Mouse (Mus musculus): Measurements from ENCODE around the gene Agbl1. TPM values are rescaled to one million over a fixed set of nuclear protein-coding genes. Genes with fewer than 3 reads are reported as not detected.

Agbl1 gene
- polyA plus RNA-seq, 2 experiments from 2014 or later: not detected

DNA sequence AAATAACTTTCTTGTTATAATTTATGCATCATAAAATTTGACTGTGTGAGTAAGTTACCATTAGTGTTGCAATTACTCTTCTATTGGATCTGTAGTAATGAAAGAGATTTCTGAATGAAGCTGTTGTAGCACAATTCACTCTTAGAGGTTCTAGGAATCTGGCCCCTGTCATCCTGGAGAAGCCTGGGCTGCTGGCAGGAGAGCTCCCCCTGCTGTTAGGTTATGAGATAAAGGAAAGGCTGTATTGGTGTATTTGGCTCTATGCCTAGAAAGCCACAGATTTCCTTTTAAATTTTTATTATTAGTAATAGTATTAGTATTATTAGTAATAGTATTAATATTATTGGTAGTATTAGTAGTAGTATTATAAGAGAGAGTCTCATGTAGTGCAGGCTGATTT is 711.8 kb downstream of the Agbl1 start:
- ATAC-seq: no peak

DNA sequence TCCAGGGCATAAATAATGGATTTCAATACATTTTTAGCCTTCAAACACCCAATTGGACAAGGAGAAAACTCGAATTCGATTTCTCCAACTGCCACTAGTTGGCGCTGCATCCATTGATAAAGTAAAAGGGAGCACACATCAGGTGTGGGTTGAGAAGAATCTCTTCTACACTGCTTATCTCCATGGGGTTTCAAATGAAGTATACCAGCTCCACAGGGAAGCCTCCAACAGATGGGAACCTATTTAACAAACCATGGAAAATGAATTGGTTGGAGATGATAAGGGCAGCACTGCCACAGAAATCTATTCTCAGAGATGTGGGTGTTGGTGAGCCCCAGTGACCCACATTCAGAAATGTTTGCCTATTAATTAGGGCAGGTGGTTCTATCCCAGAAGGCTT is 741.6 kb downstream of the Agbl1 start:
- ATAC-seq: no peak

DNA sequence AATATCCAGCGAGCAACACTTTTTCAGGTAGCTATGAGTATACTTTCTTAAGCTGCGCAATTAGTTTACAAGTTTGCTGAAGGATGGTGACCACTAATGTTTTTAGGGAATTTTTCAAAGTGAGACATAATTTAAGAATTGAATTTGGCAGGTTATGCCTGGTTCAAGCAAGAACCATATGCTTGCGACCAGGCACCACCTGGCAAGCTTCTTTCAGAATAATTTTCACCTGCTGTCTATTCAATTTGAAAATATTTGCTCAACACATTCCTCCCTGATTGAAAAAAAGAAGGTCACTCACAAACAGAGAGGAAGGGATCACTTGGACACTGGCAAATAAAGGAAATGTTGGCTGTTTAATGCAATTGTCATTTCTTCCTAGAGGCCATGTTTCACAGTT is 779.9 kb downstream of the Agbl1 start:
- no peak for ATAC-seq

DNA sequence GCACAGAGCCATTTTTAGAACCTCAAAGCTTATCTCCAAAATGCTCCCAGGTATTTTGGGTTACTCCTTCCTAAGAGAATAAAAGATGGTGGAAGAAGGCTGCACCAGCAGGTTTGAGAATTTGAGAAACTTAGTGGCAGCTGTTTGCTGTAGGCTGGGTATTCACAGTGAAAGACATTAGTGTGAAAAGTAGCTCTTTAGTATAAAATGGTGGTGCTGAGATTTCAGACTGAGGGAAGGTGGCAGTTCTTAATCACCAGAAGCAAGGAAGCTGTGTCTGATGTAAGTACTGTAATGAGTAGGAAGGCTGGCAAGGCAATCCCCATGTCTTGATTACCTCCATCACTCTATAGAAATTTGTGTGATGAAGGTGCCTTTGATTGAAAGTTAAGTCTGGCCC is 799.3 kb downstream of the Agbl1 start:
- no peak for ATAC-seq

DNA sequence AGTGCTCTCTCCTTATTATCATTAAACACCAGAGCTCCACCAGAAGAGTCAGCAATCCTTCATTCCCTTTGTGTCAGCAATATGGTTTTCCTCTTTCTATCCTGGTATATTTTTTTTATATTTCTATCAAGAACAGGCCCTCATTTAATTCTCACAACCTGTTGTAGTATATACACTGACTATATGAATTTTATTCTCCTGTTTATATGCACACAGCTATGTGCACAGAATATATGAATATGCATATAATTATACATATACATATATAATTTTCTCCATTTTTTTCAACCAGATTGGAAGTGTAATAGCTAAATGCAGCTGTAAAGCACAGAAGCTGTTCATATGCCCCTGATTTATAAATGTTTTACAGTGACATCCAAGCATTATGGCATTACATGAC is 846.3 kb downstream of the Agbl1 start:
- no peak for ATAC-seq

DNA sequence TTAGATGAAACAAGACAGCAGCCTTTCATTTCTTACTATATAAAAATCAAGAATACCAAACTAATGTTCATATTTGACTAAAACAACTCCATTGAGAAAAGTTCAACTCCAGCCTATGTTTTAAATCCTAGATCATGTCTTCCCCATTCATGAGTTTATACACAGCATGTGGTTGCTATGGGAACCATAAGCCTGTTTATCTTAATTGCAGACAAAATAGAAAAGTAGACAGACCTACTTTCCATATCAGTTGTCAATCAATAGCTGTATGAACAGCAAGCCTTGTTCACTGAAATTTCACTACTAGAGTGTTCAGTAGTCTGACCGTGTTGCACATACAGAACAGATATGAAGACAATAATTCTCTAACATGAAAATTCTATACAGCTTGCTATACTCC is 857.6 kb downstream of the Agbl1 start:
- ATAC-seq: no peak

DNA sequence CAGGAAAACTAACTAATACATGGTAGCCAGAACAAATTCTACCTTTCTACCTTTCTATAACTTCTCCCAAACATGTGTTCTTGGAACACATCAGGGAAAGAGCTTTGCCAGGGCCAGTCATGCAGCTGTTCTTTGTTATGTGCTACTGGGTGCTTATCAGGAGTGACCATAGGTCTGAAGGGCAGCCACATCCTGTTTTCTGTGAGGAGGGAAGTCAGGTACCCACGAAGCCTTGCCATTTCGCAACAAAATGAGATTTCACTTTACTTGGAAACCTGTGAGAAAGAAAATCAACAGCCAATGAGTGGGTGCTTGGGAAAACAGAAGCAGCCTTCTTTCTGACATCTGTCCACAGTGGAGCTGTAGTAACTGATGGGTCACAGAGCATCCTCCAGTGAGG is 865.5 kb downstream of the Agbl1 start:
- no peak for ATAC-seq

DNA sequence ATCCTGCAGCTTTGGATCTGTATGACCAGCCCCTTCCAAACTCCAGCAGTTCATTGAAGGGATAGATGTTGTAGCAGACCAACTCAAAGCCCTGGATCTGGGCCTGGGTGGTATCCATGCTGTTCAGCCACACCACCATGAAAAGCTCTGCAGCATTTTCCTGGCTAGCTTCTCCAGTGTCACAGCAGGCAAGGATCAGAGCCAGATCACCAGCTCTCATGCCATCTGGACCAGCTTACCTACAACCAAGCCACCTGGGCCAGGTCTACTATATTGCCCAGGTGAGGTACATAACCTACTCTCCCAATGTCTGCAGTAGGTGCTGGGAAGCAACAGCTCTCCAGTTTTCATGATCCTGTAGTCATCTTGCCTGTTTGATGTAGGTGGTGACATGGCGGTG is 884.3 kb downstream of the Agbl1 start:
- no peak for ATAC-seq

DNA sequence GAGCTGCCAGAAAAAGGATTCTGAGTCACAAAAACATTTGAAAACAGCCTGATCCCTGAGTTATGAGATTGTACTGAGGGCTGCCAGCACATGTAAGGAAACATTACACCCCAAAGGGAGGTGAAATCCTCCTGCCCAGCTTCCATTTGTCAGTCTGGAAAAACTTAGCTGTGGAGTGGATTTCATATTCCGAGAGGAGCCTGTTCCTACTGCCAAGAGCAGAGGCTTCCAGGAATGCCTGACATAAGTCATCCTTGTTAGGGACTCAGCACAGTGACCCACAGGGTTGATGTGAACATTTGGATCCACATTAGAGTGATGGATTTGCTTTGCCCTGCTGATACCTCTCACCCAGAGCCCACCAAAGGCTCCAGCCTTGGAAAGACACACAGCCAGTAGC is 899.4 kb downstream of the Agbl1 start:
- no peak for ATAC-seq

DNA sequence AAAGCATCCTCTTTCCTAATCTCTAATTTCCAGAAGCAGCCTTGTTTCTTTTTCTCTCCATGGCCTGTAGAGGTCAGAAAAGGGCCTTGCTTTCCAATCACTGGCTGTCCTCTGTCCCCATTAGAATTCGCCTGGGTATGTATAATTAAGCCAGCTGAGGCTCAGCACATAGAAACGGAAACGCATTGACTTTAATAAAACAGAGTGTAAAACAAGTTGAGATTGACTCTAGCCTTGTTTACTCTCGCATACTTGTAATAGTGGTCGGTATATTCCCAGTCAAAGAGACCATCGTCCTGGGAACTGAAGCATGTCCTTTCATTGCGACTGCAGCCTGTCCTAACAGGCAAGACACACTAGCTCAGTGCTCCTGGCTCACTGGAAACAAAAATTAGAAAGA is 902.3 kb downstream of the Agbl1 start:
- peak; percentile 37 for ATAC-seq

DNA sequence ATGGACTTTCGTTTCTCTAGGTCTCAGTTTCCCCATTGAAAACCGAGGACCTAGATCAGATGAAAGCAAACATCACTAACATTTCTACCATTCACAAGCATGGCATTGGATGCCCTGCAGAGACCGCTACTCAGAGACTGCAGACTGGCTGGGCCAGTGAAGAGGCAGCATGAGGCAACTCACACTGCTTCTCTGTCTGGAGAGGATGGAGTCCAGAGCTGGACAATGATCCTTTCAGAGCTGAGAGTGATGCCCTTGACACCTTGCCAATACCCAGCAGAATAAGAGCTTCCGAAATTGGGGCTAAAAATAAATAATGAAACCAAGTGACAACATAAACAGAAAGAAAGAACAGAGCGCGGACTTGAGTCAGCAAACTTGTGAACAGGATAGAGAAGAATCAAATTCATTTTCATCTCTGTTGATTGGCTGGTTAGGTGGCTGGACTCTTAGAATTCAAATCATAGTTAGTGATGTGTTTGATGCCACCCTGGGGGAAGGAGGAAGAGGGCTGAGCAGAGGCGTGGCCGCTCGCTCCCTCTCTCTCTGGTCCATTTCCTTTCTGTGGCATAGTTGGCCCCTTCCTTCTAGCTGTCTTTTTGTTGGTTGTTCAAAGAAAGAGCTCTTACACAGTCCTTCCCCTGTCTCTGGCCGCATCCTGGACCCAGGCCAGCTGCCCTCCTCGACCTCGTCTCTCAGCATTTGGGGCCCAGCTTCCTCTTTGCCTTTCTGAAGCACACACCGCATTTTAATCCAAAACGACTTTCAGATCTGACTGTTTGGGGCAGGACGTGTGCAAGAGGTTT is 903.1 kb downstream of the Agbl1 start:
- peak; percentile 54 for ATAC-seq

DNA sequence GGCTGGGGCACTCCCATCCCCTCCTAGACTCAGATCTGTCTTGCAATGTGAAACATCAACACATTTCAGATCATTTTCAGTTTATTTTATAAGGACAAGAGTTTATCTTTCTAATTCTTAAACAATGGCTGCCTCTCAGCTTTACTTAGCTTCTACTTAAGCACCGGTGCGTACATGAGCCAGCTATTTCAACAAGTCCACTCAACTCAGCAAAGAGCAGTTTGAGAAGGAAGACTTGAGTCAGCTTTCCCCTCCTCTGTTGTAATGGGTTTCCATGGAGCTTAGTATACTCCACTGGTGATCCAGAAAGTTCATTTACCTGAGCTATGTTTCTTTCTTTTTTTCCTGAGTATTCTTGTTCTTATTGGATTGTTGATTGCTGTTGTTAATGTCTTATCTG is 905.2 kb downstream of the Agbl1 start:
- ATAC-seq: no peak

DNA sequence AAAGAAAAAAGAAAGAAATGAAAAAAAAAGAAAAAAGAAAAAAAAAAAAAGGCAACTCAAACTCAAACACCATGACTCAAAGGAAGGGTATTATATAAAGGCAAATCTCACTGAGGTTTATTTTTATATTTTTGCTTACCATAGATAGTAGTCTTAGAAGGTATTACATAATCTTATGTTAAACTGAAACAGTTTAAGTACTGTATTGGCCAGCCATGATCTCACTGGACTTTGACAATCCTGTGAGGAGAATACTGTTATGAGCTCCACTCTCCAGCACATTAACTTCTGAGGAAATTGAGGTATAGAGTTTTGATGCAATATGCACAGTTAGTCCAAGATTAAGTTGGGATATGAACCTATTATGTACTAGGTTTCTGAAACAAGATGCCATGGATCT is 909.0 kb downstream of the Agbl1 start:
- ATAC-seq: no peak

DNA sequence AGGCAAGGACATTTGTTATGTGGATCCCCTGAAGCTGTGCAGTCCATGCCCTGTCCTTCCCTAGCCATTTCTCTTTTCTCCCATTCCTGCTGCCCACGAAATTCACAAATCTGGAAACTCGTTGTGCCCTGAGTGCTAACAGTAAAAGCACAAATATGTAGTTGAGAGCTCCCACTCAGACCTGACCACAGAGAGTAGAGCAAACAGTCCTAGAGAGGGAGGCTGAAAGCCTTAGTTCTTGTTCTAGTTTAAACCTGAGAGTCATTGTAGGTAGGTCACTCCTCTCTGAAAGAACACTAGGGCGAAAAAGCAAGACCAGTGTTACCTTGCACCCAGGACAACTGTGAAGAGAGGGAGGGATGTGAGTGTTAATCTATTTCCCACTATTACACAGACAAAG is 917.8 kb downstream of the Agbl1 start:
- ATAC-seq: no peak

DNA sequence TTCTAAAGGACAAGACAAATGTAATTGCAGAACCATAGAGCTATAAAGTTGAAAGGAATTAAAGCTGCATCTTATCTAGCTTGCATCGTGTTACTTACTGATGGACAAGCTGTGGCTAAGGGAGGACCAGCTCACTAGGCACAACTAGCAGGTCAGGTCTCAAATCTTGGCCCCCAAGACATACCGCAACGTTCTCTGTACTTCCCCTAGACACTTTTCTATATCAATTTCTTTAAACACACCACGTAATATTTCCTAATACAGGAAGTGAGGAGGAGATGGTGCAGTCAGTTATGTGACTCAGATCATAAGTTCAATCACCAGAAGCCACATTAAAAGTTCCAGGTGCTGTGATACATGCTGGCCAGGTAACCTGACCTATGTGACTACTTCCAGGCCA is 919.1 kb downstream of the Agbl1 start:
- ATAC-seq: no peak

DNA sequence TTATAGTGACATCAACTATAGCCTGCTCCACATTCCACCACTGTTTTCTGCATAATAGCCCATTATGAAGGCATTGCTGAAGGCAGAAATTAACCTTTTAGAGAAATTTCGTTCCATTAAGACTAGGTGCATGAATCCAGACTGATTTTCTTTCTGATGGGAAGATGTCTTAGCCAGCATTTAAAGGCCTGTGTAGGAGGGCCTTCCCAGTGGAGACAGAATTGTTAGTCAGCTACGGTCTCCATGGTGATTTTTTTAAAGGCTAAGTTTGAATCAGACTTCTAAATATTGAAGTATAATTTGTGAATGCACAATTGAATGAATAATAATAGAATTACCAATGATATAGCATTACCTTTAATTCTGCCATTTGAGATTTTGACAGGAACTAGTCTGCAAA is 920.2 kb downstream of the Agbl1 start:
- no peak for ATAC-seq

DNA sequence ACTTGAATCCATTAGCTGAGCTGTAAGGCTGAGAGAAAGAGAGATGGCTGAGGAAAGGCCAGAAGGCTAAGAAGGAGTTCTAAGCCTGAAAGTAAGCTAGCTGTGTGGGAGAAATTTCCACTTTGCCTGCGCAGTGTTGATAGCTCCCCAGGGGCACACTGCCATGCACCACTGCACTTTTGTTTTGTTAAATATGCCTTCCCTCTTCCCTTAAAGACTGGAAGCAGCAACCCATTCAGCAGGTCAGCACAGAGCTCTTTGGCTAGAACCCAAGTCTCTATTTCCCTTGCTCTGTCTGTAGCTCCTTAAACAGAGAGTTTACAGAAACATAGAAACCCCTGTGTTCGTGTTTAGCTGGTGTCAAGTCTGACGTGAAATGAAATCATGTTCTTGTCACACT is 922.7 kb downstream of the Agbl1 start:
- ATAC-seq: no peak

DNA sequence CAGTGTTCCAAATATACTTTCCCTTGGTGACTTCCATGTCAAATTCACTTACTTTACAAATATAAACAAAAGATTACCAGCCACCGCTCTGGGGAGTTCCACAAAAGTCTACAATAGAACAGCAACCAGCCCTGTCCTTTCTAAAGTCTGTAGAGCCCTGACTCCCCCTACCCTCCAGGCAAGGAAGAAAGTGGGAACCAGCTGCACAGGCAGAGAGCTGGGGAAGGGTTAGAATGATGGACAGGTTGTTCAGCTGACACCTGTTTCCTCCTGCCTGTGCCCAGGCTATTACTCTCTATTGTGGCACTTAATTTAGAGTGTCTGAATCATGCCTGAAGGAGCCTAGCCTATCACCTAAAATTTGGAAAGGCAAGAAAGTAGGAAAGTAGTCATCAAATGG is 923.2 kb downstream of the Agbl1 start:
- no peak for ATAC-seq

DNA sequence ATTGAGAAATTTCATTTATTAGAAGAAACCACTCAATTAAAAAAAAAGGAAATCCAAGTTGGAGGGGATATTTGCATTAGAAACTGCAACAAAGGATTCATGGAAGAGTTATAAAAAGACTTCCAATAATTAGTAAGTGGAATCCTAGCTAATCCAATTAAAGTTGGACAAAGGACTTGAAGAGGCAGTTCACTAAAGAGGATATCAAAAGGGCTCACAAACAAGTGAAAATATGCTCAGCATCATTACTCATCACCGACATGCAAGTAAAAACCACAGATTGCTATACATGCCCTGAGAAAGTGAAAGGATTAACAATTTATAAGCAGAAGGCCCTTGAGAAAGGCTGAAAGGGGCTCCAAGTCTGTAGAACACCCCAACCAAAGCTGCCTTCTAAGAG is 935.2 kb downstream of the Agbl1 start:
- no peak for ATAC-seq
